Mouse (Mus musculus): ENCODE measurements around the gene Baz2b.
"Not testable (repeated sequence)": the region's sequence is repeated elsewhere in the genome, so short reads cannot be mapped to it uniquely, and the experiment has no call there.

Baz2b gene

DNA sequence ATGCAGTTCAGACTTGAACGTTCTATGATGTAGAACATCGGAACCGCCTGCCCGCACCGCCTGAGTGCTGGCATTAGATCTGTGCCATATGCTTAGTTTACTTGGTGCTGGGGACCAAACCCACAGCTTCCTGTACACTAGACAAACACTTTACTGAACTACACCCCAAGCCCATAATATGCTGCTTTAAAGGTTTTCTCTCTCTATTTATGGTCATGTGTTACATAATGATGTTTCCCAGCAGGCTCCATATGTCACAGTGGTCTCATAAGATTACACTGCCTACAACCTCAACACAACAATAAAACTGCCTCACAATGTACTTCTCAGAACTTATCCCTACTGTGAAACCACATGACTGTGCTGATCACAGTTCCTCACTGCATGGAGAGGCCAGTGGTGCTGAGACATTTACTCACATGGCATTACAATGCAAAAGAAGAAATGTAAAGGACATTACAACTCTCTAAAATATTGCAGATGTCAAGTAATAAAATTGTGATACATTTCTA is 9.5 kb downstream of the Baz2b start:
- DNase-seq (ENCODE audit: low spot score in 2 of 2): no peak

DNA sequence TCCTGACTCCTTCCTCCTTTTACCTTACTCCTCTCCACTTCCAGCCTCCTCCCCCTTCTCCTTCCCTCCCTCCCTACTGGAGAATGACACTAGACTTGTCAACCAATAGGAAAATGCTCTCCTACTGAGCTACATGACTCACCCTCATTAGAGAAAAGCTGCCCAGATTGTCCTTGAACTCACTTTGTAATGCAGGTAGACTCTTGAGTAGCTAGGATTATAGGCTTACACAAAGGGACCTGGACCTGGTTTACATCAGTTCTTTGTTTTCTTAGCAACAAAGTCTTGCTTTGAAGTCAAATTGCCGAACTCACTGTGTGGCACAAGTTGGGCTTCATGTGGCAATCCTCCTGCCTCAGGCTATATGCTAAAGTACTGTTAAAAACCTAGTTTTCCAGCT is 12.8 kb downstream of the Baz2b start:
- DNase-seq (ENCODE audit: low spot score in 2 of 2): no peak

DNA sequence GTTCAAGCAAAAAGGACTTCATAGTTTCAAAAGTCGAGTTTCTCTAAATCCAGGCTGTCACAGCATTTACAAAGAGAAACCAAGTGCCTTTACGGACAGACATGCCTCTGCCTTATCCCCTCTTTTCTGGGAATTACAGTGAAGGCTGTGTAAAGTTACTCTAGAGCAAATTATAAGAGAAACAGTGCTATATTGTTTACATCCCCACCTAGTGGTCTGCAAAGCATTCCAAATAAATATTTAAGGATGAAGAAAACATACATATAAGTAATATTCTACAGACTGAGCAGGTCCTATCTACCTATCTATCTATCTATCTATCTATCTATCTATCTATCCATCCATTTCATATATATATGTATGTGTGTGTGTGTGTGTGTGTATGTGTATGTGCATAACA is 27.9 kb downstream of the Baz2b start:
- no peak for DNase-seq (ENCODE audit: low spot score in 2 of 2)

DNA sequence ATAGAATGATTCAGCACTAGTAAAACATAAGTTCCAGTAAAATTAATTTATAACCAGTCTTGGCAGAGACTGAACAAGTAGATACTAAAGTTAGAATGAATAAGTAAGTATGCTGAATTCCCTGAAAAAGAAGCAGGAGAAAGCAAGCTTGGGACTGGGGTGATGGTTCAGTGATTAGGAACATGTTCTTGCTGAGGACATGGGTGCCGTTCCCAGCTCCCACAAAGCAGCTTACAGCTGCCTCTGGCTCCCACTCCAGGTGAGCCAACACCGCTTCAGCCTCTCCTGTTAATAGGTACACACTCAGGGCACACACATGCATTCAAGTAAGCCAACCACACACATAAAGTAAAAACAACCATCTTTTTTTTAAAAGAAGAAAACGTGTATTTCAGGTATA is 32.1 kb downstream of the Baz2b start:
- DNase-seq (ENCODE audit: low spot score in 2 of 2): no peak

DNA sequence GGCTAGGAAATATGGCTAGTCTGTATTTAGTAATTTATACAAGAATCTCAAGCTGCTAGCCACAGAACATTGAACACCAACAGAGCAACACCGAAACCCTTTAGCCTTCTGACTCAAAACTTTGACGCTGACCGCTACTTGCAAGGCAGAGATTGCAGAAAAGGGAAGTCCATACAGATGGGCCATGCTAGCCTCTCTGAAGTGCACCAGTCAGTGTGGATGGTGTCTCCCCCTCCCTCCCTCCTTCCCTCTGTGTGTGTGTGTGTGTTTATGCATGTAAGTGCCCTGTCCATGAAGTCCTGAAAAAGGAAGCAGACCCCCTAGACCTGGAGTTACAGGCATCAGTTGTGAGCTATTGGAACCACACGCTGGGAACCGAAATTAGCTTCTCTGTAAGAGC is 33.6 kb downstream of the Baz2b start:
- DNase-seq (ENCODE audit: low spot score in 2 of 2): no peak

DNA sequence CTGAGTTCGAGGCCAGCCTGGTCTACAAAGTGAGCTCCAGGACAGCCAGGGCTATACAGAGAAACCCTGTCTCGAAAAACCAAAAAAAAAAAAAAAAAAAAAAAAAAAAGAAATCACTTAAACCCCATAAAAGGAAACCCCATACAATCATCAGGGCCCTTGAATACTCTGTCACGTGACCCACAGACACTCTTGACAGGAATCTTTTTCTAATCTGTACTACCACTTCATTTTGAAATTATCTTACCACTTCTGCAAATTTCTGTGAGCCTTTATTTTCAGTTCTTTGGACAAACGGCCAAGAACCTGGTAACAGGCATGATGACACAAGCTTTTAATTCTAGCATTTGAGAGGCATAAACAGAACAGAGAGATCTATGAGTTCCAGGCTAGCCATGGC is 34.6 kb downstream of the Baz2b start:
- DNase-seq (ENCODE audit: low spot score in 2 of 2): no peak

DNA sequence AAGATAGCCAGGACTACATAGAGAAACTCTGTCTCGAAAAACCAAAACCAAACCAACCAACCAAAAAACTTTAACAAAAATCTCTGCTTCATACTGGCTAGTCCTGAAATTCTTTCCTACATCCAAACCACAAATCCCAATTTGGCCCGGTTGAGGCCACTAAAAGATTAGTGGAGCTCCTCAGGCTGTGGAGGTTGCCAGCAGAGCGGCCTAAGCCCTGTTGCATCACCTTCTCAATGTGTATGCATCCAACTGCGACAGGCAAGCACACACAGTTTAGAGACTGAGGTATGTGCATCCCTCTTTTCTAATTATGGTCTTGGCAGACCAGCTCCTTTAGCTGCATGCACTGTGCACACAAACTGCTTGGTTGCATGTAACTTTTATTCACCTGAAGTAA is 36.0 kb downstream of the Baz2b start:
- no peak for DNase-seq (ENCODE audit: low spot score in 2 of 2)

DNA sequence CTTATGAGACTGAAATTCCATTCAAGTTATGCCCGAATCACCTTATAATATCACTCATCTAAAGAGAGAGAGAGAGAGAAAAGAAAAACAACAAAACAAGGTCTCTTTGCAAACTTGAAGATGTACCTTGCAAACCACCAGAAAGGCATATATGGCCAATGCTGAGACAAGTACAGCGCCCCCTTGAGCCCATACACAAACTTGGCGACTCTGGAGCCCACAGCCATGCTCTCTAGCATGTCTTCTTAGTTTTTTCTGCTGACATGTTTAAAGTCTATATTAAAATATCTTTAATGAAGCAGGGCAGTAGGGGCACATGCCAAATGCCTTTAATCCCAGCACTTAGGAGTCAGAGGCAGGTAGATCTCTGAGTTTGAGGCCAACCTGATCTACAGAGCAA is 36.4 kb downstream of the Baz2b start:
- no peak for DNase-seq (ENCODE audit: low spot score in 2 of 2)

DNA sequence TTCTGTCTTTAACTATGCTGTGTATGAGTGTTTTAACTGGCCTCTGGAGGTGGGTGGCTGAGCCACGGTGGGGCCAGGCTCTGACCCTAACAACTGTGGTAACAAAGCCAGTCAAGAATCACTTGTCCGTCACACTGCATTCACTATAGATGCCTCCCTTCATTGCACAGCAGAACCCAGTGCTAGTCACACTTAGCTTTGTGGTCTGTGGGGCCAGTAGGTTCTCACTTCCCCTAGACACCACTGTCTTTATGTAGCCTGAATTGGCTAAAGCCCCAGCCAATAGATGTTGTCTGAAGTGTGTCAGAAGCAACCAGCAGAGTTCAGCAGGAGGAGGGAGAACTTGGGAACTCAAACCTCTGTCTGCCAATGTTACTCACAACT is 37.1 kb downstream of the Baz2b start:
- DNase-seq (ENCODE audit: low spot score in 2 of 2): no peak

DNA sequence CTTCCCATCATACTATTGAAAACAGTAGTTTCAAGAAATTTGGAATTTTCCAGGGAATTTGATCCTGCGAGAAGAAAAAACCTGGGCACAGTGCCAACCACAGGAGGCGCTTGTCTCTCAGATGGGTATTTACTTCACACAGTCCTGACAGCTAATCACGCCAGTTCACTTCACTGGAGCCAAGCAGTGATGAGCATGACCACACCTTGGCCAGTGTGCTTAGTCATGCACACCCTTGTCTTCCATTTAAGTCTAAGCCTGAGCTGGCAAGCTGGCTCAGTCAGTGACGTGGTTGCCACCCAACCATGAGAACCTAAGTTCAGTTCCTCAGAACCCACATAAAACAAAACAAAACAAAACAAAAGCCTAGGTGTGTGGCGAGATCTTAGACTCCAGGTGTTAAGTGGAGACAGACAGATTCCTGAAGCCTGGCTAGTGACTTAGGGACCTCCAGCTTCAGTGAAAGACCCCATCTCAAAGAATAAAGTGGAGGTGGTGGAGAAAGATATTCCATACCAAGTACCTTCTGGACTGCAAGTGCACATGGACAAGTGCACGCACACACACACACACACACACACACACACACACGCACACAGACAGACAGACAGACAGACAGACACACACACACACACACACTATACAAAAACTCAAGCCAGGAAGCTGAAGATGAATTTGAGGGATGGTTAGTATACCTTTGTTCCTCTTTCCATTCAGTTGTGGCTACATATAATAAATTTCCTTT is 37.7 kb downstream of the Baz2b start:
- DNase-seq (ENCODE audit: low spot score in 2 of 2): peak; percentile 11 to 12

DNA sequence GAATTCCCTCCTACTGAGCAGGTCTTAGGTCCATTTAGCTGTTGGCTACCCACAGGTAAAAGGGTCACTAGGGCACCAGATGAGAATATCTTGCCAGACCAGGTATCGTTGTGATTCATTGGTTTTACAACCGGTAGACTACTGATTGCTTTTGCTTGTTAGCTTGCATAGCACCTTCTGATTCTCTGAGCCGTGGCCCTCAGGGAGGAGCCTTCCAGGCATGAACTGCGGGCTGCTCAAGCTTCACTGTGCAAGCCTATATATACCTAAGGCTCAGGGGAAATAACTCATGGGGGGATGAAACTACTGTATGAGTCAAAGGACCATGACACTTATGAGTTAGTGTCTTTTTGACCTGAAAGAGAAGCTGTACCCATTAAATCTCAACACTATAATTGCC is 42.8 kb downstream of the Baz2b start:
- no peak for DNase-seq (ENCODE audit: low spot score in 2 of 2)

DNA sequence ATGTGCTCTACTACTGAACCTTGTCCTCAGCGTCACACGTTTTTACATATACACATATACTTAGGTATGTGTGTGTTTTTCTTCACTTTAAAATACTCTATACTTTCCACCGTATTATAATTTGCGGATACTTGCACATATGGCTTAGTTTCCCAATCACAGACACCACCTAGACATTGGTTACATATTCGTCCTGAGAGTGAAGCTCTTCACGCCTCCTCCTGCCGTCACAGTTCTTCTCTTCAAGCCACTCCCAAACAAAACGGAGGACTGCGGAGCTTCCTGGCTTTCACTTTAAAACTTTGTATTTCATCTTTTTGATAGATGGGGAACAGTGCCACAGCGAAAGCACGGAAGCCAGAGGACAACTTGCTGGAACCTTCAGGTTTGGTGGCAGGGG is 44.0 kb downstream of the Baz2b start:
- no peak for DNase-seq (ENCODE audit: low spot score in 2 of 2)

DNA sequence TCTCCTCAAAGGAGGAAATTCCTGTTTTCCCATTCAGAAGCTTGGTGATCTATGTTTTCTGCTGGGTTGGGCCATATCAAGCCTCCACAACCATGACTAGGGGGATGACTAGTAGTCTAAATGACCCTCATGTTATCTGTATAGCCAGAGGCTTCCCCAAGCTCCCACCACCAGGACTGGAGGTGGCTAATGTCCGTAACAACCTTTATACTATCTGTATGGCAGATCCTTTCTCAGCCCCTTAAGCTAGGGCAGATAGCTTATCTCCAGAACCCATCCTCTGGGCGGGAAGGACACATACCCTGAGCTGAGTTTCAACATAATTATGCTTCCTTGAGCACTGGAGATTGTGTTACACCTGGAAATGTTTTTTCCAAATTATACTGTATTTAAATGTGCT is 45.9 kb downstream of the Baz2b start:
- DNase-seq (ENCODE audit: low spot score in 2 of 2): no peak

DNA sequence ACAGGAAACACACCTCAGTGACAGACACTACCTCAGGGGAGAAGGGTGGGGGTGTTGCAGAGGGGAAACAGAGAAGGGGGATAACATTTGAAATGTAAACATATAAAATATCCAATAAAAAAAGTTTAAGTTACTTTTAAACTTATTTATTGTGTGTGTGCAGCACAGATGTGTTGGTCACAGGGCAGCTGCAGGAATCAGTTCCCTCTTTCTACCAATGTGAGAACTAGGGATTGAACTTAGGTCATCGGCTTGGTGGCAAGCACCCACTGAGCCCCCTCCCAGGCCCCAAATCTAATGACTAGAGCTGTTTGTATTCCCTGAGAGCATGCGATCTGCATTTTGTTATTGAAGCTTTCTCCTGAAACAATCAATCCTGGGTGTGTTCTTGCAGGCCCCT is 57.2 kb downstream of the Baz2b start:
- no peak for DNase-seq (ENCODE audit: low spot score in 2 of 2)

DNA sequence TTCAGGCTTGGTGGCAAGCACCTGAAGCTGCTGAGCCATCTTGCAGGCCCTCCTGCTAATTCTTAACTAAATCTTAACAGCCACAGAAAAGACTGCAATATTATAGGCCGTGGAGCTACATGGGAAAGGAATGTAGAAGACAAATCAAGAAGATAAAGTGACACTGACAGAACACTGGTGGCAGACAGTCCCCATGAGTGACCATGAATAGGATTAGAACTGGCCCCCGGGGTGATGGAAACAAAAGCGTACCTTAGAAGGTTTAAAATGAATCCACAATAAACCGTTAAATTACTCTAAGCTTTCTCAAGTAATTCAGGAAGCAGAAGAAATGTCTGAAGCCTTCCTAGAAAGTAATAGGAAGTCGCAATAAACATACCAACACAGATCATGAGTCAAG is 61.0 kb downstream of the Baz2b start:
- no peak for DNase-seq (ENCODE audit: low spot score in 2 of 2)

DNA sequence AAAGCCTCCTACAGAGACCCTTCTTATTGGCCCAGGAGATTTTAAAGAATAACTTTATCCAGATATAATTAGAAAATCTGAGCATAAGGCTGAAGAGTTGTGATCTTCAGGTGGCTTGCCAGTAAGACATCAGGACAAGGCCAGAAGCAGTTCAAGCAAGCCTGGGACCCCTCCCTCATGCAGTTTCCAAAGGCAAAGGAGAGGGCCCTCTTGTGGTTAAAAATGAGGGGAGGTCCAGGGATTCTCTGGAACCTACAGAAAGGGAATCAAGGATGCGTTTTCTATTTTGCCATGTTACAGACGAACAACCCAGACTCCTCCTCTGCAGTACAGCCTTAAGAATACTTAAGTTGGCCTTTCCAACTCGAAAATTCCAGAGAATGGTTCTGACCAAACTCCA is 62.2 kb downstream of the Baz2b start:
- DNase-seq (ENCODE audit: low spot score in 2 of 2): no peak

DNA sequence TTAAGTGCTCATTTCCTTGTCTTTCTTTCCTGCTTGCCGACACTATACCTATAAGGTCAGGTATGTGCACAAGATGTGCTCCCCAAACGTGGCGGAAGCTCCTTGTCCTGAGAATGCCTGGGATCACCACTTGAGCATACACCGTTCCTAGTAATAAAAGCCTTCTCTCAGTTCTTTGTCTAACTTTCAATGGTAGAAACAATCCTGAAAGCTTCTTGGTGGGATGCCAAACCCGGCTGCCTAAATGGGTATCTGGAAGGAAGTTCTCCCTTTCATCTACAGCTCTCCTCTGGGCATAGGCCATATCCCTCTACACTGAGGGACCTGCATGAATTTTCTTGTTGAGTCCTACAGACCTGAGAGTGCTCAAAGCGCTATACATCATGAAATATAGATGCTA is 63.9 kb downstream of the Baz2b start:
- DNase-seq (ENCODE audit: low spot score in 2 of 2): no peak

DNA sequence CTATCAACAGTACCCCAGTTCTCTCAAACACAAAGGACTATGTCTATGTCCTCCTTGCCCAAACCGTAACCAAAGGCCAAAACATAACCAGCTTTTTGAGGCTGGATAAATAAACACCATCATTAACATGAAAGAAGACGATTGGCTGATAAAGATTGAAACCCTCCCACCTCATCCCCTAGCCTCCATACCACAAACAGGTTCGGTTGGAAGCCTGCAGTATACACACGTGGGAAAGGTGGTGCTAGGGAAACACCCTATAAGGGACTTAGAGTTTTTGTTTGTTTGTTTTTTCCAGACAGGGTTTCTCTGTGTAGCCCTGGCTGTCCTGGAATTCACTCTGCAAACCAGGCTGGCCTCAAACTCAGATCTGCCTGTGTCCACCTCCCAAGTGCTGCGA is 66.3 kb downstream of the Baz2b start:
- DNase-seq (ENCODE audit: low spot score in 2 of 2): no peak

DNA sequence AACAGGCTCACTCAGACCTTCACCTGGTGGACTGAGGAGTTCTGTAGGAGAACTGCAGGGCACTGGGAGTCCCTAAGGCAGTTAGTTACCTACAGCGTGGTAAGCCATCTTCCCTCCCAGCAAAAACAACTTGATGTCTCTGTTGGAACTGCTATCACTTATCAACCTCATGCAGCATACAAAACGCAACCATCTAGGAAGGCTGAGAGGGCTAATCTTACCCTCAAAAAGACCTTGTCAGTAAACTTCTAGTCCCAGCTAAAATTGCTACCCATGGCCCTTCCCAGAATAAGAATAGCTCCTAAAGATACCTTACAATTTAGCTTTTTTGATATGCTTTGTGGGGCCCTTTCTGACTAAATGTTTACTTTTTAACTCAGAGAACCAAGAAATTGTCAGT is 67.4 kb downstream of the Baz2b start:
- no peak for DNase-seq (ENCODE audit: low spot score in 2 of 2)

DNA sequence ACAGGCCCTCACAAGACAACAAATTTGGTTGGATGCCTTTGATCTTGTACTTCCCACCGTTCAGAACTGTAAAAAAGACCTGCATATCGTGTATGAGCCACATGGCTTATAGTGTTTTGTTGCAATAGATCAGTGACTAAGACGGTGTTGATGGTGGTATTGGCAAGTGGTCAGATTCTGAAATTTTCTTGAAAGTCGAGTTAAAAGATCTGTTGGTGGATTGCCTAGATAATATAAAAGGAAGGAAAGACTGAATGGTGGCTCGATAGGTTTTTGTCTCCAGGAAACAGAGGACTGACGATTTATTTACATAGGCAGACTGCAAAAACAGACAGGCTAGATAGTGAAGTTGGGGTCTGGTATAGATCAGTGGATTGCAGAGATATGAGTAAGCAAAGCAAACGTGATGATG is 70.9 kb downstream of the Baz2b start:
- DNase-seq (ENCODE audit: low spot score in 2 of 2): no peak

DNA sequence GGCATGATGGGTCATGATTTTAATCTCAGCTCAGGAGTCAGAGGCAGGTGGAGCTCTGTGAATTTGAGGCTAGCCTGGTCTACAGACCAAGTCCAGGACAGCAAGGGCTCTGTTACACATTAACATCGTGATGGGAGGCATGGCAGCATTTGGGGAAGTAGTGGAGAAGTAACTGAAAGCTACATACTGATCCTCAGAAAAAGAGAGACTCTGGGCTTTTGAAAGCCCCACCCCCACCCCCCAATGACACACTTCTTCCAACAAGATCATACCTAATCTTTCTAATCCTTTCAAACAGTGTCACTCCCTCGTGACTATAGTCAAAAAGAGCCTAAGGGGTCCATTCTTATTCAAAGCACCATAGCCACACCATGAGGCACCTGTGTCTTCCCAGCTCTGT is 73.8 kb downstream of the Baz2b start:
- DNase-seq (ENCODE audit: low spot score in 2 of 2): no peak

DNA sequence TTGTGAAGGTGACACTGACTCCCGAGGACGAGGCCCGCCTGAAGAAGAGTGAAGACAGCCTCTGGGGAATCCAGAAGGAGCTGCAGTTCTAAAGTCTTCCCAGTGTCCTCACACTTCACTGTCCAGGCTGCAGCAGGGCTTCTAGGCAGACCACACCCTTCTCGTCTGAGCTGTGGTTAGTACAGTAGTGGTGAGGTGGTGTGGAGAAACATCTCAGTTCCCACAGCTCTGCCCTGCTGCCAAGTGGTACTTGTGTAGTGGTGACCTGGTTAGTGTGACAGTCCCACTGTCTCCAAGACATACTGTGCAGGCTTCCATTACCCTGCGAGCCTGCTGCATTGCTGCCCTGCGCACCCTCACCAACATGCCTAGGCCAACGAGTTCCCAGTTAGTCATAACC is 74.7 kb downstream of the Baz2b start:
- not testable (repeated sequence) for DNase-seq (ENCODE audit: low spot score in 2 of 2)

DNA sequence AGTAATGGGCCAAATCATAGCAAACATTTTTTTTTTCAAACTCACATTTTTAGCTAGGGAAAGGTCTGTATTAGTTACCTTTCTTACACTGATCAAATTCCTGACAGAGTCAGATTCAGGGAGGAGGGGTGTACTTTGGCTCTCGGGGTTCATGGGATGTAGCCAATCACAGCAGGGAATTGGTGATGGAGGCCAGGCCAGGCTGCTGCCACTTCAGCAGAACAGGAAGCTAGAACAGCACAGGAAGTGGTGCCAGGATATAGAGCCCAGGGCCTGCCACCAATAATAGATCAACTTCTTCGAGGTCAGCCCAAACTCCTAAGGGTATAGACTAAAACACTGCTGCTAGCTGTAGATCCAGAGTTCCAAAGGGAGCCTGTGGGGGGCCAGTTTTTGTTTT is 76.6 kb downstream of the Baz2b start:
- DNase-seq (ENCODE audit: low spot score in 2 of 2): no peak
